Mouse (Mus musculus): ENCODE results near the gene Lhx1.

Lhx1 gene

DNA sequence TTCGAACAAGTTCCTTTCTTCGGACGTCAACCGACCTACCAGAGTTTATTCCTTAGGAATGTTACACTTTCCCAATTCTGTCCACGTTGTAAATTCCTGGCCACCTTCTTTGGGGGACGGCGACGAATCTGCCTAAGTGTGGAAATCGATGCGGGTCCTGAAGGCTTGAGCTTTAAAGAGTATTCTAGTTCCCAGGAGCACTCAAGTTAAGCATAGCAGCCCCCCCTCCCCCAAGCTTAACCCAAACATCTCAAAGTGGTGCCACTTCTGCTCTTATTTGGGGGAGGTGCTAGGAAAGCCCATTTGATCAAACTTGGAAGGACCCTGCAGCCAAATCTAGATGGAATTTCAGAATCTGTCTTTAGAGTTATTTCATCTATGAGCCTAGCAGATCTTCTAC, 1.1 kb upstream of the Lhx1 start:
- no peak for DNase-seq (ENCODE audit: low spot score)

DNA sequence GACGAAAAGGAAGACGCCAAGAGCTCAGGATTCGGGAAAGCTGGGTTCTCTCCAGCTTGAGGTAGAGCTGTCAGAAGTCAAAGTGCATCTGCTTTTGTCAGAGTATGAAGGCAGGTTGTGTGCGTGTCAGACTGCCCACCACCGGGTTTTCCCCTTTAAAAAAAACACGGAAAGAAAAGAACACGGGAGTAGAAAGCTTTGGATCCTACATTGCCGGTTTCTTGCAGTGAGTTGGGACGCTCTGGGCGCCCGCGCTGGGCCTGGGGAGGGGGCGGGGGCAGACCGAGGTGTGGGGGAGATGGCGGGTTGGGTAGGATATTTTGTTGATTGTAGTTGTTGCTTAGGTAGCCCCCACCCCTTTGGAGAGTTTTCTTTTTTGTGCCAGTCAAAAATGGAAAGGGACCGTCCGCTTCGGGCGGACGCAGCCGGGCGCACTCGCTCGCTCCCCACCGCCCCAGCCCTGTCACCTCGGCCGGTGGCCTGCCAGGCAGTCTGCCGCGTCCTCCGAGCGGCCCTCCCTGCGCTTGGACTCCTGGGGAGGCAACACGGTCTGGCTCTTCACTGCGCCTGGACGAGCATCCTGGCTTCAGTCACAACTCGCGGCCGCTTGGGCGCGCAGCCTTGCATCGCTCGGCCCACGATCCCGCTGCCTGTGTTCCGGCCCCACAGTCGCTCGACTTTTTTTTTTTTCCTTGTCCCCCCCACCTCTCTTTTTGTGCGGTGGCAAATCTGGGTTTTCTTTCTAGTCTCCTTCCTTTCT, 644 bp downstream of the Lhx1 start:
- no peak for DNase-seq (ENCODE audit: low spot score)

DNA sequence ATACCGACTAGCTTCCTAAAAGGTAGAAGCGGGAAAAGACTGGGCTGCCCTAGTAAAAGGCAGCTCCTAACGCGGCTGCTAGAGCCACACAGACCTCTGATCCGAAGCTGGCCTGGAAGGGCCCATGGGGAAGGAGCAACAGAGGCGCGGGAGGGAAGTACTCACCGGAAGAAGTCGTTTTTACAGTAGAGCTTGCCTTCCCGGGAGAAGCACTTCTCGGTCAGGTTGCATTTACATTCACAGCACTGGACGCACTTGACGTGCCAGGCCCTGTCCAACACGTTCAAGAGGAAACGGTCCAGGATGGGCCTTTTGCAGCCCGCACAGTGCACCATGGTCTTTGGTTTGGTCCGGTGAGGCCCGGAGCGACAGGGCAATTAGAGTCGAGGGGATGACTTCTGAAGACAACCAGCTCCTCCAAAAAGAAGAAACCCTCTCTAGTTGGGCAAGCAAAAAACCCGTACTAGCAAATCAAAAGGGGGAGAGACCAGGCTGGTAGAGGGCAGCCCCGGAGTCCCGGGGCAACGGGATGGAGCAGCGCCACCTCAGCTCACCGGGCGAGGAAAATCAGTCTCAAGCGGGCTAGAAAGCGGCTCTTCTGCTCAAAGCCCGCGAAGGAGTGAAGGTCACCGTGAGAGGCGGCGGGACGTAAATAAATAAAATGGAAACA, 1.4 kb downstream of the Lhx1 start:
- DNase-seq (ENCODE audit: low spot score): no peak

DNA sequence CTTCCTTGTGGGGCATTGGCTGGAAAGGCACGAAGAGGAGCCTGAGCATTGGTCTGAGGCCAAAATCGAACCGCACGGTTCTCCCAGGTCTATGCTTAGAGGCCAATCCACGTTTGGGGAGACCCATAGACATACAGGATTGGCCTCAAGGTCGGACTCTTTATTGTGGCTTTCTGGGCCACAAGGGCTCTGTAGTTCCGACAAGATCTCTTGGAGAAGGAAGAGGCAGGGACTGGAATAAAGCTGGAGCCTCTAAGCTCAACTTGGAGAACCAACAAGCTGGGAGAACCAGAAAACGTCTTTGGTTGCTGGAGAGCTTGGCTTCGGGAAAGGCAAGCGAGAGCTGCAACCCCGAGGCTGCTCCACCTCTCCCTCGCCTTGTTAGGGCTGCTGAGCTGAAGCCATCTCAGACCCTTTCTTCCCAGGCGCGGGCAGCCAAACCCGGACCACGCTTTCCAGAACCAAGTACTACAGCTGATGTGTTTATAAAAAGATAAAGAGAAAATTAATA, 2.0 kb downstream of the Lhx1 start:
- DNase-seq (ENCODE audit: low spot score): no peak

DNA sequence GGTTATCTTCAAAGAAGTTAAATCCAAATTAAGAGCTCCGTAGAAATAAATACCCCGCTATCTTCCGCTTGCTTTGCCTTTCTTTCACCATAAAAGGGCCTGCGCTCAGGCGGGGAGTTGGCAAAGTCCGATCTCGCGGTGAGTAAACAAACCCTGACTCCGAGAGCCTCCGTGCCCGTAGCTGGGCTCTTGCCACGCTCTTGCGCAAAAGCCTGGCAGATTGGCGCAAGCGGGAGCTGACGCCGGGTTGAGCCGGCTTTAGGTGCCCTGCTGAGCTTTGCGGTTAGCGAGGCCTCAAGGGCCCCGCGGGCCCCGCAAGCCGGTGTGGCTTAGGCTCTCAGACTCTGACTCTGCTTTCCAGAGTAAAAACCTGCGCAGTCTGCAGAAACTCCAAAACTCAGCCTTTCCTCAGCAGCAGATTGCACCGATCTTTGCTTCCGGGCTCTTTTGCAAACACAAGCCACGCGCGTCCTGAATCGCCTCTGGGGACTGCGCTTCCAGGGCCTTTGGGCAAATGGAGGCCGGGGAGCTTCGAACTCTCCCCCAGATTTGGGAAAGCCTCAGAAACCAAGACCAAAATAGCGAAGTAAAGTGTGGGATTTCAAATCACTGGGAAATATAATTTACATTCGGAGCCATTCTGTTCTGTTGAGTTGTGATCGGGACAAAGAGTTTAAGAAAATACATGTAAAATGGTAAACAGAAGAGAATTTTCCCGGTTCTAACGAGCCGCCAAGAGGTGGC, 2.6 kb downstream of the Lhx1 start:
- DNase-seq (ENCODE audit: low spot score): peak; percentile 38

DNA sequence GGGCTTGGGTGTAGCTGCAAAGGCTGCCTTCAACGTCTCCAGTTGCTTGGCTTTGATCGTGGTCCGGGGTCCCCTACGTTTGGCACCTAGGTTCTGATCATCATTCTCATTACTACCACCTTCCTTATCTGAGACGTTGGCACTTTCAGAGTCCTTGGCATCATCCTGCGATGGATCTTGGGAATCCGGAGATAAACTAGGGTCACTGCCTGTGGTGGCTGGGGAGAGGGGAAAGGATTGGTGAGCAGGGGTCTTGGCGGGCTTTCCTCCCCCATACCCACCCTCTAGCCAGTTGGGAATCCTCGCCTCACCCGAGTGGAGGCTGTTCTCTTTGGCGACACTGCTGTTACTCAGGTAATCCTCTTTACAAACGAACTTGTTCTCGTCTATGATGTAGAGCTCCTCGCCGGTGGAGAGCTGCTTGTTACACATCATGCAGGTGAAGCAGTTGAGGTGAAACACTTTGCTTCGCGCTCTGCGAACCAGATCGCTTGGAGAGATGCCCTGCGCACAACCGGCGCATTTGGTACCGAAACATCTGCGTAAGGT, 3.5 kb downstream of the Lhx1 start:
- no peak for DNase-seq (ENCODE audit: low spot score)

DNA sequence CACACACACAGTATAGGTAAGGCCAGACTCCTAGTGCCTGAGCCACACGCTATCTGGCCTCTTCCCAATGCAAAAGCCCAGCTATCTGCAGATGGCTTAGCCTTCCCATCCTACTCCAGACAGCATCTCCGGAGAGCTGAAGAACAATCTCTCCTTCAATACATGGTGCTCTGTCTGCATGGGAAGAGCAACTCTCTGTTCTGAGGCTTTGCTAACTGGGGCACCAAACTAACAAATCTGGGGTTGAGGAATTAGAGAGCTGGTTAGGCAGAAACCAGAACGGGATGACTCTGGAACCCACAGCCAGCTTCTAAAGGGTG, 4.3 kb downstream of the Lhx1 start:
- DNase-seq (ENCODE audit: low spot score): no peak

DNA sequence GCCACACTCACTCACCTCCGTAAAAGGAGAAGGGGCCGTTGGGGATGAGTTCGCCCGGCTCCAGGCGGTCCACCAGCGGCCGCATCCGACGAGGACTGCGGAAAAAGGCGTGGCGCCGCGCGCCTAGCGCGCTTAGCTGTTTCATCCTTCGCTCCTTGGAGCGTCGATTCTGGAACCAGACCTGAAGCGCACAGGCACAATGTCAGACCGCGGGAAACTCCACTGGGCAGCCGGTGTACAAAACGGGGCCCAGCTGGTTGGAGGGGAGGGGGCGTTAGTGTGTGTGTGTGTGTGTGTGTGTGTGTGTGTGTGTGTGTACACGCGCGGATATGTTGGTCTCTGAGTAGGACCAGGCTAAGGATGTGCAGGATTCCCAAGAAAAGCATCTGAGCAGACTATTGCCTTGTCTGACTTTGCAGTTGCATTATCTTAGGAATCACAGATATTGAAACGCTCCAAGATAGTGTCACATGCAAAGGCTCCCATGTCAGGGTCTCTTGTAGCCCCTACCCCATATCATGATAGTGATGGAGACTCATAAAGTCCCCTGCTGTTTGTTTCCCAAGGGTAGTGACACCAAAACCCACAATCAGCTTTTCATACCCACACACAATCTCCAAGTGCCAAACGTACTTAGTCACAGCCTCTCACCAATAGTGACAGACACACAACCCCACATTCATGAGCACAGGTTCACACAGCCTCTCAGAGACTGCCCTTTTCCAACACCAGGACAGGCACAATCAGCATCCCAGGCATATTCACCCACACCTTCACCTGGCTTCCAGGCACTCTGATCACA, 4.9 kb downstream of the Lhx1 start:
- DNase-seq (ENCODE audit: low spot score): no peak

DNA sequence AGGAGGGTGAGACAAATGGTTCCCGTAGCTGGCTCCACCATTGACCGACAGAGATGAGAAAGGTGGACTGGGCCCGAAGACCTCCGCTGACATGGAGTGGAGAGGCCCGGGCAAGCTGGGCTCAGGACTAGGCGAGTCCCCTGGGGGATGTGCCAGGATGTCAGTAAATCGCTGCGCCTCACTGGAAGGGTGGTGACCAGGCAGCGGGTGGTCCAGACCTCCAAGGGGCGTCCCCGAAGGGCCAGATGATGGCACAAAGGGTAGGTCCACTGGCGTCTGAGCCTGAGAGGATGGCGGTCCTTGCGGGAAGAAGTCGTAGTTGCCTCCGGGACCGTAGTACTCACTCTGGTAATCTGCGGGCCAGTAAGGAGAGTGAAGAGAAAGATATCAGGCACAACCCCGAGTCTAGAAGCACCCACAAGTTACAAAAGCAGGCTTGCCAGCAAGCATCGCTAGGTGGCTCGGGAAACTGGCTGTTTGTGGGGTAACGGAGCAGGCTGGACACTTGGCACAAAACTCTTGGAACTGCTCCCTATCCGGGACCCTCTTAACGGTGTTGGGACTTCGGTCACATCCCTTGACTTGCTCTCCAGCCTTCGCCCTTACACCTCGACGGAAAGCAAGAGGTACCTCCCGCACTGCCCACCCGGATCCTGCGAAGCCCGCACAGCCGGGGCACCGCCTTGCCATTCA, 5.6 kb downstream of the Lhx1 start:
- DNase-seq (ENCODE audit: low spot score): no peak

DNA sequence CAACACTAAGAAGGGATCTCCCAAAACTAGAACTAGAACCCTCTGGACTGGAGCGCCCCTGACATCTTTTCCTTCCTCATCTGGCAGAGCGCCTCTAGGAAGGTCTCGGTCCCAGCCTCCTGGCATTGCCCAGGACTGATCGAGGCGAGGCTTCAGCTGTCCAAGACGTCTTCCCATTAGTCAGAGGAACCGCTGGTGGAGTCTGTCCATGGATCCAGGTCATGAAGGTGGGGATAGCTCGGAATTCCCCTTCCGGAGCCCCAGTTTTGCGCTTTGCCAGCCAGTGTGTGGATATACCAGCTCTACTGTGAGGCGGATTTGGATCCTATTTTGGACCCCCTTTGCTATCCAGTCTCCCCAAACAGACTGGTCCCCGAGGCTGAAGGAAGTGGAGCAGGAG, 6.3 kb downstream of the Lhx1 start:
- no peak for DNase-seq (ENCODE audit: low spot score)

DNA sequence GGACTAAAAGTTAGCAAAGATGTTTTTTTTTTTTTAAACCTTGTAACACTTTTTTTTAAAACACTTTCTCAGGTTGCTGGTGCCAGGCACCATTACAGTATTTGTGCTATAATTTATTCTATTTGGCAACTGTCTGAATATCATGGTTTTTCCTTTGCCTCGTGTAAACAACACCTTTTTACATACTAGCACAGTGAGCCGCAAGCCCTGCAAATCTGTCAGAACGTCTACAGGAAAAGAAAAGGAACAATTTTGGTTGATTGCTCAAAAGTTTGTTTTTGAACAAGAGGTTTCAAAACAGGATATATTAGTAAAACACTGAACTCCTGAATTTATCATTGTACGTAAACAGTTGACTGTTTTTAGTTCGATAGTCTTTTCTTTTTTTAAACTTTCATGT, 7.1 kb downstream of the Lhx1 start:
- DNase-seq (ENCODE audit: low spot score): no peak

DNA sequence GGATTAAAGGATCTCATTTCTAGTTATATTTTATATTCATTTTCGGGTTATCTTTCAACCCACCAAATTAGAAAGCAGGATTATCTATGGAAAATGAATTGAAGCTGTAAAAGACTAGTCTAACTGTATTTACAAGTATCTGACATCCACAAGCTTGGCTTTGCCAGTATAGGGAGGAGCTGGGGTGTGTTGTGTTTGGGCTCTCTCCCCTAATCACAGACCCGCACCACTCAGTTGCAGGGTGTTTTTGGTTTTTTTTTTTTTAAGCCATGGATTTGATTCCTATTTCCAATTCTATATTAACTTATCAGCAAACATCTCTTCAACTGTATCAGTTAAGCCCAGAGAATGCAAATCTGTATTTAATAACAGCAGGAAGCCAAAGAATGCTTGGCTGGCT, 7.9 kb downstream of the Lhx1 start:
- DNase-seq (ENCODE audit: low spot score): no peak

DNA sequence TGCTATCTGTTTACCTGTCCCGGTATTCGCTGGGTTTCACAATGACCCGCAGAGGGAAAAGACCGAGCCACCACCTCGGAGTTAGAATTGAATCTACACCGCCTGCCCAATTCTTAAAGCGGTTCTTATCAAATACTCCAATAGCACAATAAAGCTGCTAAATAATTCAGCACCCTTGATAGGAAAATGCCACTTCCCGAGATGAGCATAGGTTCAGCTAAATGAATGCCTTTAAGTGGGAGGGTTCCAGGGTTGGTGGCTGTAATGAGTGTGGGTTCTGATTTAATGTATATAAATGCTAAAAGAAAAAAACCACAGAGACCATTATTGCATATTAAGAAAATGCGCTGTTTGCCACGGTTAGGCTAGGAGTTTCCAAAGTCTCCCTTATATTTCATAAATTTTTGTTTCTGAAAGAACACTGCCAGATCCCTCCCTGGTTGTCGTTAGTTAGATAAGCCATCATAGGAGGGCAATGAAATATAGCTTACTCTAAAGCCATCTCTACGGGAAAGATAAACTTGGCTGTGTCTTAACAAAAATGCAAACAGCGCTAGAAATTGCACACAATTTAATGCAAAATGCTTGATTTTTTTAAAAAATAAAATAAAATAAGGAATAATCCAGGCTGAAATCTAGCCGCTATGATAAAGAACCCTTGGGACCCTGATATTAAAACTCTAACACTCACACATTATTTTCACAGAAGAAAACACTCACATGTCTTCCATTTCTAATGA, 8.7 kb downstream of the Lhx1 start:
- no peak for DNase-seq (ENCODE audit: low spot score)

DNA sequence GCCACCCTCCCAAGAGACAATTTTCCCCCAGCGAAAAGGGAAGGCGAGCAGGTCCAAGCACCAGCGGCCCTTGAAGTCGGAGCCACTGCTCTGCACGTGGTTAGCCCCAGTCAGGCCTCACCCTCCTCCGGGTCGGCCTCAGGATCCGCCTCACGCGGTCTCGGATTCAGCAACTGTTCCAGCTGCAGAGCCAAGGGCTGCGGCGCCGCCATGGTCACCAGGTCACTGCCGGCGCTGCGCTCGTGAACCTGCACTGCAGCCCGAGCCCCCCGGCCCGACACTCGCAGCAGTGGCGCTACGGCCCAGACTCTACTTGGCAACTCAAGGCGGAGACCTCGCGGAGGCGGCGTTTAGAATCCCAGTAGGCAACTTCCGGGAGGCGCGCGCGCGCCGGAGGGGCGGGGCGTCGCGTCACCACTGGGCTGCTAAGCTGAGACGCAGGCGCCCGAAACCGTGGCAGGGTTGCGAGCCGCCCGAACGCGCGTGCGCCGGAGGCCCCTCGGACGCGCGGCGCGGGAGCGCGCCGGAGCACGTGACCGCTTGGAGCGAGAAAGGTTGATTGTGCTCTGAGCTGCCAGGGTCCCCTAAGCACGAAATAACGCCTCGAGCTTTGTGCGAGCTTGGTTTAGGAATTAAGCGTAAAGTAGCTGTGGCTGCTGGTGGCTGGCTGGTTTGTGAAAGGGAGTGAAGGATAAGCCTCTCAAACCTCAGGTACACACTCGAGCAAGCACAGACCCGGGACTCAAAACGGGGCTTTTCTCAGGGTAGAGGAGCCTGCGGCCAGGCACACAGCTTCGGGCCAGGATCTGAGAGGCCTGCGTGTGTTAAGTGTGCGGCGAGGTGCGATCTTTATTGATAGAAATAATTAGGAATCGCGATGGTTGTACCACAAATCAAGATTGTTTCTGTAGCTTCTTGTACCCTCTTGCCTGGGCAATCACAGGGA, 11.9 kb downstream of the Lhx1 start, which contains the start of gene Aatf:
Gene Aatf, minus strand, starts transcription at position 352 of the 946 bp plus-strand sequence.
- peak; percentile 90 for DNase-seq (ENCODE audit: low spot score)

DNA sequence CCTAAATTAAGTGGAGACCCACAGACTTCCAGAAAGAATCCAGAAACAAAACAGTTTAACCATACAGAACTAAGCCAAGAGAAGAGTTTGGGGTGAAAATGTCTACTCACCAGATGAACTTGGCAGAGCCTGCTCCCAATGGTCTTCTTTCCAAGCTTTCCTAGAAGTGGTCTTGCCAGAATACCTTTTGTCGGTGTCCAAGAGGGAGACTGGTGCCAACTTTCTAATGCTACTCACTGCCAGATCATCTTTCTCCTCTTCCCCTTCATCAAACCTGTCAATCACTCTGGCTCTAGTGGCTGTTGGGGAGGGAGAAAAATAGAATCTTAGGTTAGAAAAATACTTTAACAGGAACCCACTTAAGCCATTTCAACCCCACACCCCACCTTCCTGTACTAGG, 13.3 kb downstream of the Lhx1 start:
- no peak for DNase-seq (ENCODE audit: low spot score)

DNA sequence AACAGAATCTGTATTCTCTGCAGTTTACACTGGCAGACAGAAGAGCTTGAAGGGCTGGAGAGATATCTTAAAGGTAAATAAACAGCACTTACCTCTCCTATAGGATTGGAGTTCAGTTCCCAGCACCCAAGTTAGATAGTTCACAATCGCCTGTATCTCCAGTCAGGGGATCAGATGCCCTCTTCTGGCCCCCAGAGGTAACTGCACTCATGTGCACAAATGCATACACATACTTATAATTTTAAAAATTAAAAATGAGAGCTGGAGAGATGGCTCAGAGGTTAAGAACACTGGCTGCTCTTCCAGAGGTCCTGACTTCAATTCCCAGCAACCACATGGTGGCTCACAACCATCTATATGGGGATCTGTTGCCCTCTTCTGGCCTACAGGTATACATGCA, 21.0 kb downstream of the Lhx1 start:
- no peak for DNase-seq (ENCODE audit: low spot score)

DNA sequence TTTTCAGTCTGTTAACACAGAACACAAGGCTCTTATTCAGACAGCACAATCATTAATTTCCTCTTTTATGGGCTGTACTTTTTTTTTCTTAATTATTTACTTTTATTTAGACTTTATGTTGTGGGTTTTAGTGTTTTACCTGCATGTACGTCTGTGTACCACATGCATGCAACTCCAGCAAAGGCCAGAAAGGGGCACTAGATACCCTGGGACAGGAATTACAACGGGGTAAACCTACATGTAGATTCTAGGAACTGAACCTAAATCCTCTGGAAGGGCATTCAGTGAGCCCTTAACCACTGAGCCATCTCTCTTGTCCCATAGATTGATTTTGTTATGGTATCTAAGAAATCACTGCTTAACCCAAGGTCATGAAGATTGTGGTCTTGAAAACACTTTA, 27.4 kb downstream of the Lhx1 start:
- DNase-seq (ENCODE audit: low spot score): no peak

DNA sequence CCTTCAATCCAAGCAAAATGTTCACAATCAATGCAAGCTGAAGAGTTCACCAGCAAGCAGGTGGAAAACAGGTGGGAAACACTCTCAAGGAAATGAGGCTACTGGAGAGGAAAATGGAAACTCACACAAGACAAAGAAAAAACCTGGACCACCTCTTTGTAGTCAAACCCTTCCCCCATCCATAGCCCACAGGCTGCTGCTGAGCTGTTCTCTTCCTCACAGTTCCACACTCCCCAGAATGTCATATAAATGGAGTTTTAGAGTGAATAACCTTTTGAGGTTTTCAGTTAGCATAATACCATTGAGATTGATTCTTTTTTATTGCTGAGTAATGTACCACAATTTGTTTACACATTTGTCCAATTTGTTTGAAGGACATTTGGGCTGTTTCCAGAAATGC, 28.4 kb downstream of the Lhx1 start:
- DNase-seq (ENCODE audit: low spot score): no peak

DNA sequence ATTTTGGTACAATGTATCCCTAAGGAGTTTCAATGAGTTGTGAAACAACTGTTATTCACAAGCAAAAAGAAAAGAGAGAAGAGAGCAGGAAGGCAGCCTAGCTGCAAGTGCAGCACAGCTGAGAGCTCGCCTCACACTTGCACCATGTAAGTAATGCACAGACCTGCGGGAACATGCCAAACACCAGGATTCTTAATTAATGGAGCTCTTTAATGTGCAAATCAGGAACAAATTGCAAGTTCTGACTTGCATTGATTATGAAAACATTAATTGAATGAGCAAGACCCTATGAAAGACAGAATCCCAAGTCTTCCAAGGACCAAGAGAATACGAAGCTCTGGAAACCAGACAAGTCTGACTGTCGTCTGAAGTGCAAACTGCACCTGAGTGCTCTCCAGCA, 29.6 kb downstream of the Lhx1 start:
- DNase-seq (ENCODE audit: low spot score): no peak

DNA sequence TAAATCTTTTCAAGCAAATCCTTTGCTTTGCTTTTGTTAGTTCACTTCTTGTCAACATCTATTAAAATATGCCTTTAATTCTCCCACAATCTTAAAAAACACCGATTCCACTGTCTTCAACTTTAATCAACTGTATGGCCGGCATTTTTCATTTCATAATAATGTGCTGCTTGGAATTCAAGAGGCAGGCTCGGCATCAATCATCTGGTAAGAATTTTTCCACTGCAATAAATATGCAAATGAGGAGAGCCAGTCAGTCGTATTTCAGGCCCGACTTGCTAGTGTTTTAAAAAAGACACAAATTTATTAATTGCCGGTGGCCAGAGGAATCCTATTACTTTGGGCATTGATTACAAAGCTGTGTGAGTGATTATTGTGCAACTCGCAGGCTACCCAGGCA, 43.7 kb downstream of the Lhx1 start:
- DNase-seq (ENCODE audit: low spot score): no peak

All from ovary, postnatal 10 days (tissue).